Mouse (Mus musculus): Measurements from ENCODE around the gene Tor1b. TPM values are rescaled to one million over a fixed set of nuclear protein-coding genes. Genes with fewer than 3 reads are reported as not detected.

Tor1b gene
- polyA plus RNA-seq, 1 experiment from 2014 or later, result 27.2 TPM

- Histone ChIP-seq H3K36me3 (ENCODE audit: control insufficient read depth, insufficient read depth, low read length) (peaks cover 62% of the 10 kb centered on the region), H3K9me3 (ENCODE audit: control insufficient read depth, low read length) (no peaks in the 10 kb centered on the region), H3K4me3 (ENCODE audit: low read depth, low read length) (no peak overlapping the region), H3K9ac (ENCODE audit: low read depth, low read length) (no peak overlapping the region), H3K27me3 (replicated peaks; ENCODE audit: control insufficient read depth, insufficient read depth, low read length) (no peaks in the 10 kb centered on the region), H3K4me1 (replicated peaks; ENCODE audit: control insufficient read depth, insufficient read depth, low read length) (peaks cover 10% of the 10 kb centered on the region), H3K4me2 (no peak overlapping the region), H3K27ac (ENCODE audit: low read depth, low read length) (no peak overlapping the region)
- 62% methylated on average over 5 of the region's 5 CpGs for WGBS
- ATAC-seq (replicated peaks; ENCODE audit: low FRiP score) (no peak), DNase-seq (ENCODE audit: low spot score) (no peak)
These were observed 7.1 kb downstream of the Tor1b start for GRCm38 (mm10) chr2:30959856-30960255.

- Histone ChIP-seq H3K9ac (ENCODE audit: low read depth, low read length) (no peak overlapping the region), H3K27me3 (replicated peaks; ENCODE audit: control insufficient read depth, insufficient read depth, low read length) (no peaks in the 10 kb centered on the region), H3K27ac (ENCODE audit: low read depth, low read length) (no peak overlapping the region), H3K4me1 (replicated peaks; ENCODE audit: control insufficient read depth, insufficient read depth, low read length) (peaks cover 19% of the 10 kb centered on the region), H3K36me3 (ENCODE audit: control insufficient read depth, insufficient read depth, low read length) (peaks cover 47% of the 10 kb centered on the region), H3K9me3 (ENCODE audit: control insufficient read depth, low read length) (no peaks in the 10 kb centered on the region), H3K4me2 (no peak overlapping the region), H3K4me3 (ENCODE audit: low read depth, low read length) (no peak overlapping the region)
- ATAC-seq (replicated peaks; ENCODE audit: low FRiP score) (no peak), DNase-seq (ENCODE audit: low spot score) (no peak)
- whole genome bisulfite sequencing, result 80% methylated on average over 11 of the region's 11 CpGs
These were observed 10.0 kb downstream of the Tor1b start for GRCm38 (mm10) chr2:30962570-30963254.

DNA sequence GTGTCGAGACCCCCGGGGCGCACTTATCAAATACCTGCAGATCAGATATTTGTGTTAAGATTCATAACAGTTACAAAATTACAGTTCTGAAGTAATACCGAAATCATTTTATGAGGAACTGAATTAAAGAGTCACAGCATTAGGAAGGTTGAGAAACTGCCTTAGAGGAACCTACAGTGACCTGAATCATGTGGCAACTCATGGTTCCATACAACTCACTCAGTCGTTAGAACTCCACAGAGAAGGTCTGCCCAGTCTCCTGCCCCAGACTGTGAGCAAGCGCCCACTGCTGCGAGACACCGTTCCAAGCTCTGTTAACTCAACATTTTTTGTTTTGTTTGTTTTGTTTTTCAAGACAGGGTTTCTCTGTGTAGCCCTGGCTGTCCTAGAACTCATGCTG, 12.9 kb downstream of the Tor1b start:
- H3K4me2 ChIP-seq, result peak overlapping the region; percentile 98
- ATAC-seq (replicated peaks; ENCODE audit: low FRiP score), result no peak
- 90% methylated on average over 8 of the region's 8 CpGs for WGBS
- peaks cover 28% of the 10 kb centered on the region for H3K36me3 ChIP-seq (ENCODE audit: control insufficient read depth, insufficient read depth, low read length)
- peaks cover 13% of the 10 kb centered on the region for H3K4me1 ChIP-seq (replicated peaks; ENCODE audit: control insufficient read depth, insufficient read depth, low read length)
- no peaks in the 10 kb centered on the region for H3K9me3 ChIP-seq (ENCODE audit: control insufficient read depth, low read length)
- H3K9ac ChIP-seq (ENCODE audit: low read depth, low read length), result no peak overlapping the region
- H3K27ac ChIP-seq (ENCODE audit: low read depth, low read length), result no peak overlapping the region
- no peaks in the 10 kb centered on the region for H3K27me3 ChIP-seq (replicated peaks; ENCODE audit: control insufficient read depth, insufficient read depth, low read length)
- H3K4me3 ChIP-seq (ENCODE audit: low read depth, low read length), result no peak overlapping the region
- DNase-seq (ENCODE audit: low spot score), result no peak

DNA sequence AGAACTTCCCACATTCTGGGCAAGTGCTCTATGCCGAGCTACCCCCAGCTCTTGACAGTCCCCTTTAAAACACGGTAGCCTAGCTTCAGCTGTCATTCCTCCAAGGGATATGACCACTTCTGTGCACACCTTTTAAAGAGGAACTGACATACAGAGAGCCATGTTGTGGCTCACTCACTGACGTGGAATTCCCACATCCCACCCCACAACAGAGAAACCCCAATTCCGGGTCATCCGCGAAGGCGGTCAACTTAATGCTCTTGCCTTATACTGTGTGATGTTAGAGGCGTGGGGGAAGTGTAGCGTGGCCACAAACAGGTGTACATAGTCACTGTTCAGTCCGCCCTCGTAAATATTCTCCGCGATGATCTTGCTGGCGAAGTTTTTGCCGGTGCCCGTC, 14.1 kb downstream of the Tor1b start:
- H3K9me3 ChIP-seq (ENCODE audit: control insufficient read depth, low read length), result no peaks in the 10 kb centered on the region
- H3K9ac ChIP-seq (ENCODE audit: low read depth, low read length), result peak overlapping the region; percentile 98
- H3K4me2 ChIP-seq, result peak overlapping the region; percentile 98
- WGBS, result 14% methylated on average over 16 of the region's 16 CpGs
- H3K4me3 ChIP-seq (ENCODE audit: low read depth, low read length), result peak overlapping the region; percentile 99
- H3K36me3 ChIP-seq (ENCODE audit: control insufficient read depth, insufficient read depth, low read length), result peaks cover 20% of the 10 kb centered on the region; the same call in 1 of the 2 replicates
- ATAC-seq (replicated peaks; ENCODE audit: low FRiP score) (0 out of 2 replicates have a peak, but pooled peaks have one; percentile 26), DNase-seq (ENCODE audit: low spot score) (no peak)
- no peaks in the 10 kb centered on the region for H3K27me3 ChIP-seq (replicated peaks; ENCODE audit: control insufficient read depth, insufficient read depth, low read length)
- H3K27ac ChIP-seq (ENCODE audit: low read depth, low read length), result peak overlapping the region; percentile 70; the same call in 1 of the 2 replicates
- H3K4me1 ChIP-seq (replicated peaks; ENCODE audit: control insufficient read depth, insufficient read depth, low read length), result peaks cover 13% of the 10 kb centered on the region

- H3K27me3 ChIP-seq (replicated peaks; ENCODE audit: control insufficient read depth, insufficient read depth, low read length), result no peaks in the 10 kb centered on the region
- peak within 1 kb of the TSS; percentile 99 for H3K4me3 ChIP-seq (ENCODE audit: low read depth, low read length)
- DNase-seq (ENCODE audit: low spot score) (peak; percentile 93), ATAC-seq (replicated peaks; ENCODE audit: low FRiP score) (peak; percentile 94)
- peaks cover 14% of the 10 kb centered on the region for H3K36me3 ChIP-seq (ENCODE audit: control insufficient read depth, insufficient read depth, low read length)
- peaks cover 9% of the 10 kb centered on the region for H3K4me1 ChIP-seq (replicated peaks; ENCODE audit: control insufficient read depth, insufficient read depth, low read length)
- peak within 1 kb of the TSS; percentile 70 for H3K27ac ChIP-seq (ENCODE audit: low read depth, low read length)
- 2% methylated on average over 58 of the region's 59 CpGs for WGBS
- H3K9me3 ChIP-seq (ENCODE audit: control insufficient read depth, low read length), result no peaks in the 10 kb centered on the region
- peak within 1 kb of the TSS; percentile 98 for H3K9ac ChIP-seq (ENCODE audit: low read depth, low read length)
- H3K4me2 ChIP-seq, result peak within 1 kb of the TSS; percentile 98
These were observed 14.9 kb downstream of the Tor1b start, which contains the start of gene Tor1a for GRCm38 (mm10) chr2:30967352-30968327. TSS of gene Tor1a (minus strand) at chr2:30967933.

- peak within 1 kb of the TSS; percentile 95 for H3K4me3 ChIP-seq (ENCODE audit: low read depth, low read length)
- DNase-seq (ENCODE audit: low spot score) (peak; percentile 99), ATAC-seq (replicated peaks; ENCODE audit: low FRiP score) (peak; percentile 96)
- peak within 1 kb of the TSS; percentile 78 for H3K9ac ChIP-seq (ENCODE audit: low read depth, low read length)
- under 1% methylated on average over 62 of the region's 66 CpGs for WGBS
- H3K36me3 ChIP-seq (ENCODE audit: control insufficient read depth, insufficient read depth, low read length), result peaks cover 10% of the 10 kb centered on the region; the same call in 1 of the 2 replicates
- no peaks in the 10 kb centered on the region for H3K9me3 ChIP-seq (ENCODE audit: control insufficient read depth, low read length)
- H3K27ac ChIP-seq (ENCODE audit: low read depth, low read length), result peak within 1 kb of the TSS; percentile 46
- H3K27me3 ChIP-seq (replicated peaks; ENCODE audit: control insufficient read depth, insufficient read depth, low read length), result no peaks in the 10 kb centered on the region
- H3K4me2 ChIP-seq, result peak within 1 kb of the TSS; percentile 93
- H3K4me1 ChIP-seq (replicated peaks; ENCODE audit: control insufficient read depth, insufficient read depth, low read length), result peaks cover 18% of the 10 kb centered on the region
These were observed 29.2 kb downstream of the Tor1b start, which contains the start of the genes BC005624 and Usp20 for GRCm38 (mm10) chr2:30981790-30982513. TSS of gene BC005624 (minus strand) at chr2:30982201. TSS of gene Usp20 (plus strand) at chr2:30982279.

GRCm38 (mm10) chr2:30983024-30983423, 30.3 kb downstream of the Tor1b start:
- DNase-seq (ENCODE audit: low spot score) (no peak), ATAC-seq (replicated peaks; ENCODE audit: low FRiP score) (no peak)
- Histone ChIP-seq H3K4me2 (peak overlapping the region; percentile 93), H3K9ac (ENCODE audit: low read depth, low read length) (peak overlapping the region; percentile 78), H3K4me1 (replicated peaks; ENCODE audit: control insufficient read depth, insufficient read depth, low read length) (peaks cover 18% of the 10 kb centered on the region), H3K4me3 (ENCODE audit: low read depth, low read length) (peak overlapping the region; percentile 95), H3K27ac (ENCODE audit: low read depth, low read length) (no peak overlapping the region), H3K36me3 (ENCODE audit: control insufficient read depth, insufficient read depth, low read length) (peaks cover 7% of the 10 kb centered on the region; the same call in 1 of the 2 replicates), H3K9me3 (ENCODE audit: control insufficient read depth, low read length) (no peaks in the 10 kb centered on the region), H3K27me3 (replicated peaks; ENCODE audit: control insufficient read depth, insufficient read depth, low read length) (no peaks in the 10 kb centered on the region)
- WGBS, result 57% methylated on average over 7 of the region's 7 CpGs
